Mouse (Mus musculus): ENCODE measurements around the gene Clcn2. TPM values are rescaled to one million over a fixed set of nuclear protein-coding genes. Genes with fewer than 3 reads are reported as not detected.

The Clcn2 gene
- polyA plus RNA-seq (2015; fragmentation: Nextera tagmentation; extraction: Ambion mirVana): 15.6 and 16.0 TPM in 2 replicates

- Histone ChIP-seq H3K9ac (peak within 1 kb of the TSS; percentile 73), H3K4me1 (peaks cover 38% of the 10 kb centered on the region), H3K27ac (replicated peaks) (peak within 1 kb of the TSS; percentile 98), H3K36me3 (peaks cover 23% of the 10 kb centered on the region), H3K4me3 (replicated peaks) (peak within 1 kb of the TSS; percentile 72), H3K9me3 (replicated peaks) (no peaks in the 10 kb centered on the region), H3K27me3 (no peaks in the 10 kb centered on the region), H3K4me2 (replicated peaks) (peak within 1 kb of the TSS; percentile 84)
- under 1% methylated on average over 62 of the region's 62 CpGs for WGBS
- peak; percentile 84 for ATAC-seq (ENCODE audit: insufficient number of reproducible peaks, low FRiP score, low TSS enrichment, low read depth)
Observed at GRCm38 (mm10) chr16:20717181-20717977, at the start of gene Clcn2, which contains the start of gene Polr2h. Gene Clcn2 (minus strand): TSS chr16:20717746. Gene Polr2h (plus strand): TSS chr16:20717665.

GRCm38 (mm10) chr16:20765244-20765643 lies 47.7 kb upstream of the Clcn2 start:
- H3K36me3 ChIP-seq: no peaks in the 10 kb centered on the region
- WGBS: 50% methylated on average over 9 of the region's 9 CpGs
- H3K9ac ChIP-seq: no peak overlapping the region
- no peak overlapping the region for H3K4me2 ChIP-seq (replicated peaks)
- H3K9me3 ChIP-seq (replicated peaks): no peaks in the 10 kb centered on the region
- no peak for ATAC-seq (ENCODE audit: insufficient number of reproducible peaks, low FRiP score, low TSS enrichment, low read depth)
- no peaks in the 10 kb centered on the region for H3K27me3 ChIP-seq
- no peaks in the 10 kb centered on the region for H3K4me1 ChIP-seq
- H3K27ac ChIP-seq (replicated peaks): no peak overlapping the region
- no peak overlapping the region for H3K4me3 ChIP-seq (replicated peaks)

- Histone ChIP-seq H3K9me3 (replicated peaks) (no peaks in the 10 kb centered on the region), H3K9ac (no peak overlapping the region), H3K4me3 (replicated peaks) (no peak overlapping the region), H3K27ac (replicated peaks) (no peak overlapping the region), H3K4me2 (replicated peaks) (no peak overlapping the region), H3K27me3 (no peaks in the 10 kb centered on the region), H3K4me1 (no peaks in the 10 kb centered on the region), H3K36me3 (no peaks in the 10 kb centered on the region)
- 7% methylated on average over 3 of the region's 3 CpGs for WGBS
- no peak for ATAC-seq (ENCODE audit: insufficient number of reproducible peaks, low FRiP score, low TSS enrichment, low read depth)
Observed at GRCm38 (mm10) chr16:20761681-20762080, 44.1 kb upstream of the Clcn2 start.

- H3K4me2 ChIP-seq (replicated peaks): no peak overlapping the region
- H3K4me3 ChIP-seq (replicated peaks): no peak overlapping the region
- no peaks in the 10 kb centered on the region for H3K27me3 ChIP-seq
- H3K36me3 ChIP-seq: no peaks in the 10 kb centered on the region
- WGBS: 77% methylated on average over 1 of the region's 1 CpGs
- no peak overlapping the region for H3K9ac ChIP-seq
- H3K9me3 ChIP-seq (replicated peaks): no peaks in the 10 kb centered on the region
- H3K4me1 ChIP-seq: no peaks in the 10 kb centered on the region
- no peak overlapping the region for H3K27ac ChIP-seq (replicated peaks)
- no peak for ATAC-seq (ENCODE audit: insufficient number of reproducible peaks, low FRiP score, low TSS enrichment, low read depth)
Observed at GRCm38 (mm10) chr16:20757385-20757784, 39.8 kb upstream of the Clcn2 start.

GRCm38 (mm10) chr16:20756052-20756451 lies 38.5 kb upstream of the Clcn2 start:
- no peak overlapping the region for H3K27ac ChIP-seq (replicated peaks)
- H3K4me3 ChIP-seq (replicated peaks): no peak overlapping the region
- H3K9me3 ChIP-seq (replicated peaks): no peaks in the 10 kb centered on the region
- ATAC-seq (ENCODE audit: insufficient number of reproducible peaks, low FRiP score, low TSS enrichment, low read depth): no peak
- H3K27me3 ChIP-seq: no peaks in the 10 kb centered on the region
- no peaks in the 10 kb centered on the region for H3K4me1 ChIP-seq
- H3K9ac ChIP-seq: no peak overlapping the region
- H3K36me3 ChIP-seq: no peaks in the 10 kb centered on the region
- H3K4me2 ChIP-seq (replicated peaks): no peak overlapping the region
- WGBS: 79% methylated on average over 5 of the region's 5 CpGs

GRCm38 (mm10) chr16:20750518-20750917 lies 33.0 kb upstream of the Clcn2 start:
- Histone ChIP-seq H3K36me3 (no peaks in the 10 kb centered on the region), H3K27me3 (no peaks in the 10 kb centered on the region), H3K27ac (replicated peaks) (no peak overlapping the region), H3K9ac (no peak overlapping the region), H3K9me3 (replicated peaks) (no peaks in the 10 kb centered on the region), H3K4me1 (no peaks in the 10 kb centered on the region), H3K4me3 (replicated peaks) (no peak overlapping the region), H3K4me2 (replicated peaks) (no peak overlapping the region)
- no peak for ATAC-seq (ENCODE audit: insufficient number of reproducible peaks, low FRiP score, low TSS enrichment, low read depth)
- 17% methylated on average over 8 of the region's 8 CpGs for WGBS

GRCm38 (mm10) chr16:20746641-20747040 lies 29.1 kb upstream of the Clcn2 start:
- H3K9me3 ChIP-seq (replicated peaks): no peaks in the 10 kb centered on the region
- H3K9ac ChIP-seq: no peak overlapping the region
- H3K36me3 ChIP-seq: no peaks in the 10 kb centered on the region
- no peaks in the 10 kb centered on the region for H3K4me1 ChIP-seq
- no peak overlapping the region for H3K27ac ChIP-seq (replicated peaks)
- no peak for ATAC-seq (ENCODE audit: insufficient number of reproducible peaks, low FRiP score, low TSS enrichment, low read depth)
- no peak overlapping the region for H3K4me2 ChIP-seq (replicated peaks)
- H3K4me3 ChIP-seq (replicated peaks): no peak overlapping the region
- H3K27me3 ChIP-seq: no peaks in the 10 kb centered on the region
- 53% methylated on average over 6 of the region's 6 CpGs for WGBS

- no peak for ATAC-seq (ENCODE audit: insufficient number of reproducible peaks, low FRiP score, low TSS enrichment, low read depth)
- no peak overlapping the region for H3K27ac ChIP-seq (replicated peaks)
- WGBS: 91% methylated on average over 9 of the region's 9 CpGs
Observed at GRCm38 (mm10) chr16:20739845-20740244, 22.3 kb upstream of the Clcn2 start.

GRCm38 (mm10) chr16:20736823-20737222 lies 19.3 kb upstream of the Clcn2 start:
- H3K4me2 ChIP-seq (replicated peaks): no peak overlapping the region
- H3K4me1 ChIP-seq: peaks cover 26% of the 10 kb centered on the region
- no peak overlapping the region for H3K9ac ChIP-seq
- no peak for ATAC-seq (ENCODE audit: insufficient number of reproducible peaks, low FRiP score, low TSS enrichment, low read depth)
- H3K4me3 ChIP-seq (replicated peaks): no peak overlapping the region
- no peak overlapping the region for H3K27ac ChIP-seq (replicated peaks)
- peaks cover 27% of the 10 kb centered on the region for H3K27me3 ChIP-seq
- 0 out of 2 replicates have a peak, but pooled peaks cover 6% of the 10 kb centered on the region for H3K36me3 ChIP-seq
- WGBS: 92% methylated on average over 5 of the region's 5 CpGs
- no peaks in the 10 kb centered on the region for H3K9me3 ChIP-seq (replicated peaks)

More at GRCm38 (mm10) chr16:20739845-20740244, 22.3 kb upstream of the Clcn2 start:
- H3K36me3 ChIP-seq: 0 out of 2 replicates have a peak, but pooled peaks cover 6% of the 10 kb centered on the region
- H3K4me2 ChIP-seq (replicated peaks): no peak overlapping the region
- H3K4me1 ChIP-seq: no peaks in the 10 kb centered on the region
- H3K9me3 ChIP-seq (replicated peaks): no peaks in the 10 kb centered on the region
- H3K4me3 ChIP-seq (replicated peaks): no peak overlapping the region
- H3K9ac ChIP-seq: no peak overlapping the region
- H3K27me3 ChIP-seq: peaks cover 14% of the 10 kb centered on the region

- no peak for ATAC-seq (ENCODE audit: insufficient number of reproducible peaks, low FRiP score, low TSS enrichment, low read depth)
- Histone ChIP-seq H3K4me2 (replicated peaks) (no peak overlapping the region), H3K27ac (replicated peaks) (no peak overlapping the region), H3K9ac (no peak overlapping the region), H3K27me3 (peaks cover 27% of the 10 kb centered on the region), H3K4me1 (peaks cover 28% of the 10 kb centered on the region), H3K9me3 (replicated peaks) (no peaks in the 10 kb centered on the region), H3K36me3 (0 out of 2 replicates have a peak, but pooled peaks cover 6% of the 10 kb centered on the region), H3K4me3 (replicated peaks) (no peak overlapping the region)
- WGBS: 90% methylated on average over 7 of the region's 7 CpGs
Observed at GRCm38 (mm10) chr16:20736168-20736567, 18.6 kb upstream of the Clcn2 start.

- Histone ChIP-seq H3K27me3 (peaks cover 27% of the 10 kb centered on the region), H3K9ac (no peak overlapping the region), H3K4me3 (replicated peaks) (no peak overlapping the region), H3K4me2 (replicated peaks) (no peak overlapping the region), H3K9me3 (replicated peaks) (no peaks in the 10 kb centered on the region), H3K4me1 (peaks cover 28% of the 10 kb centered on the region), H3K36me3 (0 out of 2 replicates have a peak, but pooled peaks cover 6% of the 10 kb centered on the region), H3K27ac (replicated peaks) (no peak overlapping the region)
- 79% methylated on average over 5 of the region's 5 CpGs for WGBS
- ATAC-seq (ENCODE audit: insufficient number of reproducible peaks, low FRiP score, low TSS enrichment, low read depth): no peak
Observed at GRCm38 (mm10) chr16:20735651-20736050, 18.1 kb upstream of the Clcn2 start.

Data from embryonic facial prominence, embryonic 15.5 days (tissue).